Mouse (Mus musculus) T-helper 1 cell (primary cell): ENCODE measurements at regions not wholly inside any gene's neighbourhood (a gene's known extent, or its start where the extent isn't known, plus 50 kb on each side); places are given as distances from the start of the nearest gene placed in this dataset.

Experiments
- in situ Hi-C: fragments of 300-600 bp; cut with MboI, MseI; formaldehyde crosslinking; loops from one replicate; pipeline ENCODE4 v1.15.1; 2025; ENCODE audit warnings: high pct_unique_total_duplicates

DNA sequence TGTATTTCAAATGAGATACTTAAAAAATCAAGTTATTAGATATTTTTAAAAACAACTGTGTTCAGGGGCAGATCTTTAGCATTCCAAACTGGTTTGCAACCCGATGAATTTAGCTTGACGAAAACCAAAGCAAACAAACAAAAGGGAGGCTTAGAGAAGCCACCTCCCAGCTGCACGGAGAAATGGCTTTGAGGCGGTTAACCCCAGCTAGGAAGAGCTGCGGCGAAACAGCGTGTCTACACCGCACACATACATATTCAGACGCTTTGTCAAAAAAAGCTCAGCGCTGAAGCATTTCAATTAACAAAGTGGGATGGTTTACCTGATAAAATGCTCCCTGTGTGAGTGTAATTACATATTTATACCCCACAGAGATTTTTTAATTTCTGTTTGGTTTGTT, 123.0 kb upstream of the Ap5m1 start:
- in situ Hi-C loops, result no loop called here

DNA sequence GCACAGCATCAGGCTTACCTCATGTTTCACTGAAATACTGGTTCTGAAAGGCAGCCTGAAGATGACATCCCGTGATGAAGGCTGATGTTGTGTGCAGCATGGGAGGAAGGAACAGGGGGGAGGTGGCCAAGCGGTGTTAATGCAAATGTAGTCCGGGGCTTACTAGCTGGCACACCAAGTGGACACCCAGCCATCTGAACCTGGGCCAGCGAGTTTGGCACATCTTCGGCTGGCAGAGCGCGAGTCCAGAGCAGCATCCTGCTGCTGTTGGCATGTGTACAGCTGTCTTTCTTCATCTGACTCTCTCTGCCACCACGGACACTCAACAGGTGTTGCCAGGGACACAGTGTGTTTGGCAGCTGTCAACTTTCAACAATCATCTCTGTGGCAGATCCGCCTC, 135.0 kb upstream of the Ap5m1 start:
- in situ Hi-C loops, result no loop called here

DNA sequence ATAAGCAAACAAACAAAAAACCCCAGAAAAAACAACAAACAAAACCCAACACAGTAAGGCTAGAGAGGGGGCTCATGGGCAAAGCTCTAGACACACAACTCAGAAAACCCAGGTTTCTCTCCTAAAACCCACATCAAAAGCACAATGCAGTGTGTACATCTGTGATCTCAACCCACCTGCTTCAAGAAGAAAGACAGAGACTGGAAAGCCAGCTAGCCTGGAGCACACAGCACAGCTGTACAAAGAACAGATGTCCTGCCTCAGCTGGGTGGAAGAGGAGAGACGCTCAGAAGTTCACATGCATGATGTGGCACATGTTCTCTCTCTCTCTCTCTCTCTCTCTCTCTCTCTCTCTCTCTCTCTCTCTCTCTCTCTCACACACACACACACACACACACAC, 140.0 kb upstream of the Ap5m1 start:
- in situ Hi-C loops, result no loop called here

DNA sequence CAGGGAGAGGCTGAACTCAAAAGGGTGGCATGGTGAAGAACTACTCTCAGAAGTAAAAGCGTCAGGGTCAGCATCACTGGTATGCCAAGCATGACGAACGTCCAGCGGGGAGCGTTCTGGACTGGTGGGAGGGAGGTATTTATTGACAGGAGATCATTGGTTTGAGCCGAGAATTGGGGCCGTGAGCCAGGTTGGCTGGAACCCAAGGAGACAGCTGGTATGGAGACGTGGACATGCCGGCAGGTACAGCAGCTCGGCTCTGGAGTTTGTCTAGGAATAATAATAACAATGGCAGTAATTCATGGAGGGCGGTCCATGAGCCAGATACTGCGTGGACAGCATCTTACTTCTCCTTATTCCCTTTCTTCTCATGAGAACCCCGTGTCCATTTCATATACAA, 156.5 kb upstream of the Ap5m1 start:
- in situ Hi-C loops, result no loop called here

DNA sequence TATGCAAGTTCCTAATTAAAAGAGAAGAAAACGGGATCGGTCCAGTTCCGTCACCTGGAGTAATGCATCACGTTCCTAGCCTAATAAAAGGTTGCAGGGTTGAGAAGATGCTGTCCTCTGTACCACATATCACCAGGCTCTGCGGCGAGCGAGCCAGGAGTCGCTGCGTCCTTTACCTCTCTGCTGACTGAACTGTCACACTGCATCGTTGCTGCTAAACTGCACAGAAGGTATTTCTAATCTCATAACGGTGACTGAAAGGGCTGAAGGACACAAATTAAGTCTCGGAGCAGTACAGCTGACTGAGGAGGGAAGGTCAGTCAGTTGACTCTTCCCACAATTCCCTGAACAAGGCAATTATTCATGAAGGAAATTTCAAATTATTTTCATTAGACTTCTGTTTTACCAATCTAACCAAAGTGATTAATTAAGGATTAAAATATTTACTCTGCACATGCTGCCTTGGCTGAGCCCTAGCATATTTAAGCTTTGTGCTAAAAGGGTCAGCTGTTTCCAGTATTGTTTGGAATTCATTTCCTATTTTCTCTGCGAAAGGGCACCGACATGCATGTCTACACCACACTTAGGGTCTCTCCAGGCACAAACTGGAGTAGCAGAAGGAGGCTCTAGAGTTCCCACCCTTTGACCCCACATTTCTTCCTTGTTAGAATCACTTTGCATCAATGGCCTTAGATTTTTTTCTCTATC, 157.8 kb upstream of the Ap5m1 start:
- in situ Hi-C loops, result no loop called here

DNA sequence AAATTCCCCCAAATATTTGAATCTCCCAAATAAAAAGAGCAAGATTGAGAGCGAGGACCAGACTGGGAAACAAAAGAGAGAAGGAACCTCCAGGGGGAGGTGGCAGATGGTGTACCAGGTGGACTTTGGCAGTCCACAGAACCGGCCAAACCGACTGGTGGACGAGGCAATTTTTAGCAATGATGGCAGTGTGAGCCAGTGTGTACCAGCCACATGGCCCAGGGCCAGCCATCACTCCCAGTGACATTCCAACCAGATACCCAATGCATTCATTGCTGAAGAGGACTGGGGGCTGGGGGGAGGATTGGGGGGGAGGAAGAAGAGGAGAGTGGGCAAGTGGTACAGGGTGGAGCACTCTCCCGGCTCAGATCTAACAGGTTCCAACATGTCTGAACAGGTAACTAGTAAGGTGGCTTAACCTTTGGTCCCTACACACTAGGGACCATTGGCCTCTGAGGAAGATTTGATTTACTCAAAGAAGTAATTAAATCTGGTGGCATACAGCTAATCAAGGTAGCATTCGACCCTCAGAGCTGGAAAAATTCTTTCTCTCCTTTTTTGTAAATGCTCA, 158.4 kb upstream of the Ap5m1 start:
- in situ Hi-C loops, result no loop called here

DNA sequence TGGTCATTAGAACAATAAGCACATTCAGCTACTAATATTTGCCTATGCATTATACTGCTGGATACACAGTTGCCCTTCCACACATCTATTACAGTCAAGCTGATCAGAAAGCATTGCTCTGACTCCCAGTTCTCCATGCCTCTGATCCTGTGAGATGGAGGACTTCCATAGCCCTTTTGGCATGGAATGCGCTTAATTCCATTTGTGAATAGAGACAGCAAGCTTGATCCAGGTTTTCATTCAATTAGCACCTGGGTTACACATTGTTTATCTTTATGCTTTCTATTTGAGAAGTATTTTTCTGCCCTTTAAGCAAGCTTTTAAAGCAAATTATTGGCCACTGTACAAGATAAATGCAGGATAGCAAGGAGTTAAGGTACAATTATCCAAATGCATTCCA, 158.9 kb upstream of the Ap5m1 start:
- in situ Hi-C loops, result no loop called here

DNA sequence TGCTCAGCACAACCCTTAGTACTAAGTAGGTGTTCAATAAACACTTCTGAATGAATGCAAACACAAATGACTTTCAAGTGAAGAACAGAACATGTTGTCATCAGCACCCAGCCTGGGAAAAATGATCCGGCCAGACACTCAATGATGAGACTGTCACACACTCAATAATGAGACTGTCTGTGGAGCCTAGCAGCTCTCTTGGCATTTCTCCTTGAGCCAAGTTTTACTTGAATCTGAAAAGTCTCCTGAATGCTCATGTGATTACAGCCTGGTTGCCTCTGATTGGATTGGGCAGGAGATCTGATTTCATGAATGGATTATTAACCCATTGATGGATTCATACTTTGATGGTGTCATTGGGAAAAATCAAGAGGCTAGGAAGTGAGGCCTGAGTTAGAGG, 161.3 kb upstream of the Ap5m1 start:
- in situ Hi-C loops, result no loop called here

DNA sequence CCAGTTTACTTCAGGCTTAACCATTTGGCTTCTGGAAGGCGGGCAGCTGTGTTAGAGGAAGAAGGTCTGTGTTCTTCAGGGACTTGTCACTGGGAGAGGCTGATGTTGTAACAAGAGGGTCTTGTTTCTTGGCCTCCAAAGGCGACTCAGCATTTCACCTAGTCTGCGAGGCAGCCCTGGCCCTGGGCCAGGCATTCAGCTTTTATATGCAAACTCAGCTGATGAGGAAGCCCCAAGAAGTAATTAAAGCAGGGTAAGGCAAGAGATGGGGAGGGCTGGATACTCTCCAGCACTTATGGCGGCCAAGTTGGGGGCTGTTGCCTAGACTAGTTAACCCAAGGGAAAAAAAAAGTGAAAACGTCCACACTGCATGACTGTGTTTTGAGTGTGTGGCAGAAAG, 162.4 kb upstream of the Ap5m1 start:
- in situ Hi-C loops, result no loop called here

DNA sequence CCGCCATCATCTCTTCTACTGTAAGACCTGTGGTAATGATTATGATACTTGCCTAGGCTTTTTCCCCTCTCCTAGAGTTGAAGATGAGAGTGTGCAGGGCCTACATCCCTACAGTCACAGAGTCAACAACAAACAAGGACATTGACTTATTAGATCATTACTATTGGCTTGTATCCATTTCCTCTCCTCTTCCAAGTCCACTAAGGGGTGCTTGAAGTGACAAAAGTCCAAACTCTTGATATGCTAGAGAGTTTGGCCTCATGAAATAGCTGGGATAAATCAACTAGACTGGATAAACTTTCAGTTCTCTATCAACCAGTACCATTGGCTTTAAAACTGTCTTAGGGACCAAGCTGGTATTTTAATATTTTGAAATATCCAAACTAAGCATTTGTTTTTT, 165.7 kb upstream of the Ap5m1 start:
- in situ Hi-C loops, result no loop called here

DNA sequence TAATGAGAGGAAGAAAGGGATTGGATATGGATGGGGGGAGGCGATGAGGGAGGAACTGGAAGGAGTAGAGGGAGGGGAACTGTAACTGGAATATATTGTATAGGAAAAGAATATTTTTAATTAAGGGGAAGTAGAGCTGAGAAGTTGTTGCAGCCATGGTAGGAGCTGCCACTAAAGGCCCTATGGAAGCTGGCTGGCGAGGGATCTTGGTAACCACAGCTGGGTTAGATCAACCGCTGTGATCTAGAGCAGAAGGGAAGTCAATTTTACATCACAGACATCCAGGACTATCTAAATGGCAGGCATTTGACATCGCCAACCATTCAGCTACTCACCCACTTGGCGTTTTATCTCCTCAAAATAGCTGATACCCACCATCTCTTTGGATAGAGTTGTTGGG, 168.8 kb upstream of the Ap5m1 start:
- in situ Hi-C loops, result no loop called here

DNA sequence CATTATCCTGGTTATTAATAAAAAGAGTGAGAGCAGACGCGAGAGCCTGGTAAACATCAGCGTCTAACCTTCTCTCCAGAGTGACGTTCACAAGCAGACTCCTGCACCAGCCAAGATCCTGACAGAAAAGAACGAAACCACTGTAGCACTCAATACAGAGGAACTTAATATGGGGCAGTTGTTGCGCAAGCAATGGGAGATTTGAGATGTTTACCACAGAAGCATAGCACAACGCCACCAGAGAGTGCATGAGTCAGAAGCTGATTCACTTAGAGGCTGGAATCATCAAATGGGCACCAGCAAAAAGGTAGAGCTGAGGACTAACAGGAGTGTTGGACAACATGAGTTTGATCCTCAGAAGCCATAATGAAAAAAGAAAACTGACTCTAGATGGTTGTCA, 169.7 kb upstream of the Ap5m1 start:
- in situ Hi-C loops, result no loop called here

DNA sequence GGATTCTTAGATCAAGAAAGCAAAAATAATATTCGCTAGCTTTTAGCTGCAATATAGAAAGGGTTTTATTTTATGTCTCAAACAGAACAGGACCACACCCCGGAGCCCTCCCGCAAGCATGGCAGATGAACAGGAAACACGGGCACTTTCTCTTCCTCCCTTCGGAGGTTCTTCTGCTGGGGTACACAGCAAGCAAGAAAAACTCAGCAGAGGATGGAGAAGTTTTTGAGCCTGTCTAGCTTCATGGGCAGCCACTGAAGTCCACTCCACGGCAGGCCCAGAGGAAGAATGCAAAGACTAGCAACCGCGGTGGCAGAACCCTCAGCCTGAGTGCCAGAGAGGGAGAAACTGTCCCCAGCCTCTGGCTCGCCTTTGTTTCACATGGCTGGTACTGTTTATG, 174.7 kb upstream of the Ap5m1 start:
- in situ Hi-C loops, result no loop called here

DNA sequence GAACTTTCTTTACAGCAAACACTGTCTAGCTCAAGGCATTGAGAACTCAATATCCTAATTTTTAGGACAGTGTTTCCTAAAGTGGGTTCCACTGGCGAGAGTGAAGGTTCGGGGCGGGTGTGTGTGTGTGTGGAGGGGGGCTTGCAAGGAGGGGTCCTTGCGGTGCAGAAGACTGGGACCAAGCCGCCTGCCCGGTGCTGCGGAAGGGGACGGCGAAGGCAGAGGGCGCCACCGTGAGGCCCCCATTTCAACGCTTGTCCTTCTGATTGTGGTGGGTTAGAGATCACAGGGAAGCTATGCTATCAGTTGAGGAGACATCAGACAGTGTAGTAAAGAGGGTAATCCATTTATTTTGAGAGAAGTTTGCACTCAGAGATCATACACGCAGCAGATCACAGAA, 176.9 kb upstream of the Ap5m1 start:
- in situ Hi-C loops, result no loop called here

DNA sequence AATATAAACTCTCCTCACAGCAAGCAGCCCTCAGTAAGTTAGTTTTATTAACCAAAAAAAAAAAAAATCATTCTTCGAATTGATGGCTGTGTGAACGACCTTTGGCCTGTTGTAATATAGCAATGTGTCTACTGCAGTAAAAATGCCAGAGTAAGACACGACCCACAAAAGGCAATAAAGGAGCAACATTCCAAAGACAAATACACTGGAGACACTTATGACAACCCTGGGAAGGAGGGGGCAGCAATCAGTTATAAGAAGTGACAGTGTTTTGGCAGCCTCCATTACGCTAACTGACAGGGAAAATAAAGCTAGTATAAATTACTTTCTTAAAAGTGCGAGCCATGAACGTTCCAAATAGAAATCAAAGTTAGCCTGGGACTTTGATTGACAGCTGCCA, 185.9 kb upstream of the Ap5m1 start:
- in situ Hi-C loops, result no loop called here

DNA sequence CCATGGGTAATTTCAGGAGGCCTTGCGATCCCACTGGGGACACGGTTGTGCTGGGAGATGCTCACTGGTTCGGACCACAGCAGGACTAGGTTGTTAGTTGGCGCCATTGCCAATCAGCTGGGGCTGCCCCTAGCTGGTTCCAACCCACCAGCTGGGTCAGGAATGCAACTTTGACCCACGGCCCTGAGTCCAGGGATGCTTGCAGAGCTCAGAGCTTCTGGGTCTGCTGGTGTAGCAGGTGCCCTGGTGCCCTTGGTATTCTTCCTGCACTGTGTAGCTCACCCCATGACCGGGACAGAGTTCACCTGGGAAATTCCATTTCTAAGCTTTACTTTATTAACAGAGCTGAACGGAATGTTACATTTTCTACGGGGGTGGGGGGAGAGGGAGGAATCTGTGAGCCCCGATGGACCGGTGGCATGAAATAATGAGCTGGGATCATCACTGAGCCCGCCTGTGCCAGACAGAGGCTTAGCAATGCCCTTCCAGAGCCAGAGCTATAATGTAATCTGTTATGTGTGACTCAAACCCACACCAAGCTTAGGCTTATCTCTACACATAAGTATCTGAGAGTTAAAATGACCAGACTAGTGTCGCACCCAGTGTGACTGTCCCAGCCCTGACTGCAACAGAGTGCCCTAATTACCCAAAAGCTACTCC, 187.8 kb upstream of the Ap5m1 start:
- in situ Hi-C loops, result loop anchor here (10.0 kb wide), 1 partner anchor 243 kb away; no protein-coding TSS in a partner anchor

DNA sequence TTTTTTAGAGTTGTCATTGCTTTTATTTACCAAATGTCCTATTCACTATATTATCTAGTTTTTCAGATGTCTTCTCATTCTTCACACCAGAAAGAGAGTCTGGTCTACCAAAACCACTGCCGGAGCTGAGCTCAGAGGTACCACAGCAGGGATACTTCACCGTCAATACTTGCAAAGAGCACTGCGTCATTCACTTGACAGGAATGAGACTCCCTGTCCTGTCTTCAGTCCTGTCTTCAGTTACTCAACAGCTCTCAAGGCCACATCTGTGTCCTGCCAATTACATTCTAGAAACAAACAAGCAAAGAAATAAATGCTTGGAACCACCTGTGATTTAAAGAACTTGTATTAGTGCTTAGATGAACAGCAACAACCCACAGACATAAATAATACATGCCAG, 194.6 kb upstream of the Ap5m1 start:
- in situ Hi-C loops, result loop anchor here (10.0 kb wide), 1 partner anchor 237 kb away; no protein-coding TSS in a partner anchor

DNA sequence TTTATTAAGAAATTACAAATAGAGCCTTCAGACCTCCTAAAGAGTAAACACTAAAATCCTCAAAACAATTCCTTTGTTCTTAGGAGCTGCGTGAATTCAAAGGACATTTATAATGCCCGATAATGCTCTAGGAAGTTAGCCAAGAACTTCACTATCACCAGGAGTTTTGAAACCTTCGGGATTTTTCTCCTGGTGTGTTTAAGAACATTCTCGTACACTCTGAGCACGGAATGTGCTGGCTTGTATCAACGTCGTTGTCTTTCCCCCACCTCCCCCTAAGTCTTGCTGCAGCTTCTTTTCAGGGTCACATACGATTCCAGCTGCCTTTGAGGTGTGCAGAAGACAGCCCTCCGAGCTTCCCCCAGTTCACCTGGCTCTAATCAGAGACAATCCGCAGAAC, 195.9 kb upstream of the Ap5m1 start:
- in situ Hi-C loops, result loop anchor here (10.0 kb wide), 2 partner anchors 235 to 1425 kb away; no protein-coding TSS in a partner anchor

DNA sequence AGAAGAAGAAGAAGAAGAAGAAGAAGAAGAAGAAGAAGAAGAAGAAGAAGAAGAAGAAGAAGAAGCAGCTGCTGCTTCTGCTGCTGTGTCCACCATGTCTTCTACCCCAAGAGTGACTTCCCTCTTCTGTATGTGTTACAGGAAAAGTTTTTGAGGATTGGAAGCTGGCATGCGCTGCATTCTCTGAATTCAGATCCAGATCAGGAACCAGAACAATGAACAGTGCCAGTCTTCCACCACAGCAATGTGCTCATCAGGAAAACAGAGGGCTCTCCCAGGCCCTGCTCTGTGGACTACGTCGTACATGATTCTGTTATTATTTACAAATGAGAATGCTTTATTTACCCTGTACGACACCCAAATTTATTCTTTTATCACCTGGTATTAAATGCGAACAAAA, 181.8 kb upstream of the Otx2 start:
- in situ Hi-C loops, result no loop called here

DNA sequence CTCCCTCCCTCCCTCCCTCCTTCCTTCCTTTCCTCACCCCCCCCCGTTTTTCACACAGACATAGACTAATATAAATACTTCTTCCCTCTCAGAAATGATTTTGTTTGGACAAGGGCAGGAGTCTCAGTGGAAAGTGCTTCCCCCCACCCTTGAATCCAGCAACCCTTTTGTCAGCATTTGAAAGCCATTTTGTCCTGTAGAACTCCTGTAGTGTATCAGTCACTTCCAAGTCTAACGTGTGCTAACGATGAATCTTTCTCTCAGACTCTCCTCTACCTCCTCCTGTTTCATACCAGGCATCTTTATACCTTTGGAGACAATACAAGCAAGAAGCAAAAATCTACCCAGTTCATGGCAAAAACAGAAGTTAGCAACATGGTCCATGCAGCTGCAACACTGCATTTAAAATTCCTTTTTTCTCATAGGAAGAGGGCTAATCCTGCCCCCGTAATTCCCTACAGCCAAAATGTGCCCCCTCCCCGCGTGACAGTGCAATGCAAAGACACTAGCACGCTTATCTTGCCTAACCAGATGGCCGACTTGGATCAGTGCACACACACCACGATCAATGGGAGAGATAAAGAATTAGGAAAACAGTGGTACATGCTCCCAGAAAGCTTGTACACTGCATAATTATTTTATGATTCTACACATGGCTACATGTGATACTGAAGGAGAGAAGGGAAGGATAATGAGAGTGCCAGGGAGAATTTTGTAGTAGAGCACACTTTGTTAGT, 180.7 kb upstream of the Otx2 start:
- in situ Hi-C loops, result no loop called here

DNA sequence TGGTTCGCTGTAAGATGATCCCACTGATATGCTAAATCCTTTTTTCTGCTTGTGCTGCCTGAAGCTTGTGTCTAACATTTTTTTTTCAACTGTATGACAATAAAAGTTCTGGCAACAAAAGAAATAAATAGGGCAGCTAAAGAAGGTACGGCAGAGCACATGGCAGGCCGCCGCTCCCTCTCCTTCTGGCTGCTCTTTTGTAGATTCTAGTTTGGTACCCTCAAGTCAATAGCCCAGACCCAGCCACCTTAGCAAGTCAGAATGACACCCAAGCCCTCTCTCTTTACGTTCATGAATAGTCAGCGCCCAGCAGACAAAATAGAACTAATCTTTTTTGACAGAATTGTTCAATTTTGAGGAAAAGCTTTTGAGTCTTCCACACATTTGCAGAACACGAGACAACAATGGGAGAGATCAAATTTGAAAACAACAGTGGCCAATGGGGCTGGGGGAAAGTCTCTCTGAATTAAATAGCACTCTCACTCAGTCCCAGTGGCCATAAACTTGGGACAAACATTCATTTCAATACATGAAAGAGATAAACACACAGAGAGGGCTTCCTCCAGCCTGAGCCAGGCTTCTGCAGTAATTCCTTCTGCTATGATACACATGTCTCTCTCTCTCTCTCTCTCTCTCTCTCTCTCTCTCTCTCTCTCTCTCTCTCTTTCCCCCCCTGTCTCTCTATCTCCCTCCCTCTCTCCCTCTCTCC, 180.0 kb upstream of the Otx2 start:
- in situ Hi-C loops, result no loop called here

DNA sequence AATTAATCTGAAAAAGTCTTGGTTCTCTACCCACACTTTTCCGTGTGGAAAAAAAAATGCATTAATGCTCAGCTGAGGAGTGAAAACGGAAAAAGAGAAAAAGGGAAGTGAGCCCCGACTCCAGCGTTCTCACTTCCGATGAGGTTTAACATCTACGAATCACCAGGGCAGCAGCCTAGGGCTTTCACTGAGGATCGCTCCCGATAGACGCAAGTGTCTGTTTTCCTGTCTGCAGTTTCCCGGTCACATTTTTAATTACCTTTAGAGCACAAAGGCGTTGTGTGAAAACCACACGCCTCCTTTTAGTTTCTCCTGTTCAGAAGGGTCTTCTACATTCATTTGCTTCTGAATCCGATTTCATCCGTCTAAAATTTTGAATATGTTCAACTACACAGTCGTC, 179.2 kb upstream of the Otx2 start:
- in situ Hi-C loops, result no loop called here
